Mouse (Mus musculus): ENCODE measurements at regions not wholly inside any gene's neighbourhood (a gene's known extent, or its start where the extent isn't known, plus 50 kb on each side); places are given as distances from the start of the nearest gene placed in this dataset.

DNA sequence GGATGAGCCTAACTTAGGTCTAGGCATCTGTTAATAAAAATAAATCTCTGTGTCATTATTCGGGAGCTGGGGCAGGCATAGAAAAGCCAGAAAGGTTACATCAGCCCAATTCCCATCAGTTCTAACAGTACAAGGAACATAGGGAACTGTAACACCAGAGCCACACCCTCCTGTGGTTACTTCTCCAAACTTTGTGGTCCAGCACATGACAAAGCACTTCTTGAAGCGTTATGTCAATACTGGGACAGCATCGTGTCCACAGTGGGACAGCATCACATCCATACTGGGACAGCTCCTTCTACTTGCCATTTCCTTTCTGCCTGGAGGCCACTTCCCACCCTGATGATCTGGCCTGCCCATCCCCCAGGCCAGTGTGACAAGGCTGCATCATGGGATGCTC is 253.9 kb downstream of the Diras2 start:
- Histone ChIP-seq H3K27ac (no peak overlapping the region), H3K4me2 (ENCODE audit: low read length) (no peak overlapping the region), H3K27me3 (ENCODE audit: insufficient read depth, low read length) (no peaks in the 10 kb centered on the region), H3K9me3 (replicated peaks; ENCODE audit: low read length) (no peaks in the 10 kb centered on the region), H3K4me3 (replicated peaks; ENCODE audit: low read depth, low read length) (no peak overlapping the region), H3K4me1 (replicated peaks; ENCODE audit: insufficient read depth, low read length) (no peaks in the 10 kb centered on the region), H3K36me3 (ENCODE audit: insufficient read depth, low read length) (no peaks in the 10 kb centered on the region), H3K9ac (ENCODE audit: low read depth, low read length) (no peak overlapping the region)
- TF ChIP-seq CTCF (IDR thresholded peaks at IDR 0.05; ENCODE audit: low read depth), result no peak
- ATAC-seq (replicated peaks; ENCODE audit: low FRiP score, low read depth) (no peak), DNase-seq (ENCODE audit: low spot score) (no peak)
- 83% methylated on average over 3 of the region's 3 CpGs for WGBS

DNA sequence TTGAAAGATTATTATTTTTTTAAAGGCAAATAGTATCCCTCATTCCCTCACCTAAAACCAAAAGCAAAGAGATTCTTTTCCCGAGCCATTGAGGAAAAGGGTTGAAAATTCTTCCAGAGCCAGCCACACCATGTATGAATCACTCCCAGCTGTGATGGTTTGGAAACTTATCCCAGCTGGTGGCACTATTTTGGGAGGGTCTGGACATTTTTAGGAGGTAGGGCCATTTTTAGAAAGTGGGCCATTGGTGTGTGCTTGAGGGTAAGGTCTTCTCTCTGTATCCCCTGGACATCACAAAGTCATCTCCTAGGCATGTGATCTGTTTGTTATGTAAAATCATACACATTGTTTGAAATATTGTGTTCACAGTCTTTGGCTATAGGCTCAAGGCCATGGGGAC is 252.2 kb downstream of the Diras2 start:
- no peak for DNase-seq (ENCODE audit: low spot score)

DNA sequence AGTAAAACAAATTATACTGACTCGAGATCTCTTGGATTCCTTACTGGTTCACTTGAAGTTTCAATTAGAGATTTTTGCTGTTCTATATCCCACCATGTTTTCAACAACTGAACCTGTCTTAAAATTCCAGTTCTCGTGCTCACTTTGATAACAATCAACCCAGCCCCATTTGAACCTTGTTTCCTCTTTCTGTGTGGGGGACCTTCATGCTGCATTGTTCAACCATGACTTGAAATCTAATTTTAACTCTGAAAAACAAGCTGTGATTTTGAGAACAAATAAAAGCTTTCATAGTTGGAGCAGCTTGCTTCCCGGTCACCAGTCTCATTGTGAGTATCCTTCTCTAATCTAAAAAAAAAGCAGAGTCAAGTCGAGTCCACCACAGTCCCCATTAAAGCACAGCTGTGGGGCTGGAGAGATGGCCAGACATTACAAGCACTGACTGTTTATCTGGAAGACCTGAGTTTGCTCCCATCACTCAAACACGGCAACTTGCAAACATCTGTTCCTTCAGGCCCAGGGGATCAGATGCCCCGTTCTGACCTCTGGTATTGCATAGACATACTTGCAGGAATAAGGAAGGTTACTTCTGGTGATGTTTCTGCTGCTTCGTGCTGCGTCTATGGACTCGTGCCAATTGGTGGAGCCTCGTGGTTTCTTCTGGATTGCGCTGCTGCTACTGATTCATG is 251.7 kb downstream of the Diras2 start:
- H3K4me3 ChIP-seq (replicated peaks; ENCODE audit: low read depth, low read length), result no peak overlapping the region
- H3K9me3 ChIP-seq (replicated peaks; ENCODE audit: low read length), result no peaks in the 10 kb centered on the region
- DNase-seq (ENCODE audit: low spot score) (no peak), ATAC-seq (replicated peaks; ENCODE audit: low FRiP score, low read depth) (no peak)
- WGBS, result 68% methylated on average over 11 of the region's 11 CpGs
- H3K9ac ChIP-seq (ENCODE audit: low read depth, low read length), result no peak overlapping the region
- H3K36me3 ChIP-seq (ENCODE audit: insufficient read depth, low read length), result no peaks in the 10 kb centered on the region
- no peaks in the 10 kb centered on the region for H3K27me3 ChIP-seq (ENCODE audit: insufficient read depth, low read length)
- H3K4me1 ChIP-seq (replicated peaks; ENCODE audit: insufficient read depth, low read length), result no peaks in the 10 kb centered on the region
- TF ChIP-seq CTCF (IDR thresholded peaks at IDR 0.05; ENCODE audit: low read depth), result no peak
- no peak overlapping the region for H3K27ac ChIP-seq
- H3K4me2 ChIP-seq (ENCODE audit: low read length), result no peak overlapping the region

More for the DNA sequence above, 252.2 kb downstream of the Diras2 start:
- Histone ChIP-seq H3K9me3 (replicated peaks; ENCODE audit: low read length) (no peaks in the 10 kb centered on the region), H3K4me3 (replicated peaks; ENCODE audit: low read depth, low read length) (no peak overlapping the region), H3K27me3 (ENCODE audit: insufficient read depth, low read length) (no peaks in the 10 kb centered on the region), H3K36me3 (ENCODE audit: insufficient read depth, low read length) (no peaks in the 10 kb centered on the region), H3K4me2 (ENCODE audit: low read length) (no peak overlapping the region), H3K4me1 (replicated peaks; ENCODE audit: insufficient read depth, low read length) (no peaks in the 10 kb centered on the region), H3K9ac (ENCODE audit: low read depth, low read length) (no peak overlapping the region), H3K27ac (no peak overlapping the region)
- WGBS, result 85% methylated on average over 1 of the region's 1 CpGs
- ATAC-seq (replicated peaks; ENCODE audit: low FRiP score, low read depth), result no peak
- TF ChIP-seq CTCF (IDR thresholded peaks at IDR 0.05; ENCODE audit: low read depth), result no peak

DNA sequence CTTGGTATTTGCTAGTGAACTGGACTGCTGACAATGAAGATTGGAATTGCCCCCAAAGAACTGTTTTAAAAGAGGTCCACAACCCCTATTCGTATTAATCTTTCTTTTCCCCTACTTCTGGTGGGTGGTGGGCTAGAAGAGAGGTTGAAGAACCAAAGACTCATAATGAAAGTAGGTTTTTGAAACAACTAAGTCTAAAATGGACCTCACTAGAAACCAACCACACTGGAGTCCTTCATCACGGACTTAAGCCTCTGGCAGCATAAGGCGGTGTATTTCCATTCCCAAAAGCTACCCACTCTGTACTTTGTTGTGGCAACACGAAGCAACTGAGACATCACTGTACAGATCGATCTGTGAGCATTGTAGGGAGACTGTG is 251.1 kb downstream of the Diras2 start:
- H3K27ac ChIP-seq, result no peak overlapping the region
- no peak overlapping the region for H3K4me3 ChIP-seq (replicated peaks; ENCODE audit: low read depth, low read length)
- H3K4me1 ChIP-seq (replicated peaks; ENCODE audit: insufficient read depth, low read length), result no peaks in the 10 kb centered on the region
- TF ChIP-seq CTCF (IDR thresholded peaks at IDR 0.05; ENCODE audit: low read depth), result no peak
- H3K4me2 ChIP-seq (ENCODE audit: low read length), result no peak overlapping the region
- DNase-seq (ENCODE audit: low spot score) (no peak), ATAC-seq (replicated peaks; ENCODE audit: low FRiP score, low read depth) (no peak)
- H3K9me3 ChIP-seq (replicated peaks; ENCODE audit: low read length), result no peaks in the 10 kb centered on the region
- no peaks in the 10 kb centered on the region for H3K36me3 ChIP-seq (ENCODE audit: insufficient read depth, low read length)
- no peaks in the 10 kb centered on the region for H3K27me3 ChIP-seq (ENCODE audit: insufficient read depth, low read length)
- no peak overlapping the region for H3K9ac ChIP-seq (ENCODE audit: low read depth, low read length)
- 92% methylated on average over 5 of the region's 5 CpGs for WGBS

DNA sequence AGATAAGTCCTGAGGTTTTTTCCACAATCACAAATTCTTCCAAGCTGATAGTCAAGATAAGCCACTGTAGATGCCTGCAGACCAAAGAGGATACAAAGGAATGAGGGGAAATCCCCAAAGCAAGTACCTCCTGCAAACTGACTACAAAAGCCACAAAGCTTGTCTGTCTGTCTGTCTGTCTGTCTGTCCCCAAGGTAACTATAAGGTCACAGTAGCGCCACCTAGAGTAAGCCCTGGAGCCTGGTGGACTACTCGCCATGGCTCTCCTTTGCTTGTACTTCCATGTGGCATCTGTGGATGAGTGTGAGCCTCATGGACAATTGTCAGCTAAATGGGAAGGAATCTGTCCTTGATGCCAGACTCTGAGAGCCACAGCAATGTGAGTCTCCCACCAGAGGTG is 249.8 kb downstream of the Diras2 start:
- no peaks in the 10 kb centered on the region for H3K9me3 ChIP-seq (replicated peaks; ENCODE audit: low read length)
- ATAC-seq (replicated peaks; ENCODE audit: low FRiP score, low read depth) (no peak), DNase-seq (ENCODE audit: low spot score) (no peak)
- no peaks in the 10 kb centered on the region for H3K4me1 ChIP-seq (replicated peaks; ENCODE audit: insufficient read depth, low read length)
- H3K27me3 ChIP-seq (ENCODE audit: insufficient read depth, low read length), result no peaks in the 10 kb centered on the region
- no peak overlapping the region for H3K27ac ChIP-seq
- no peak overlapping the region for H3K9ac ChIP-seq (ENCODE audit: low read depth, low read length)
- H3K4me2 ChIP-seq (ENCODE audit: low read length), result no peak overlapping the region
- no peaks in the 10 kb centered on the region for H3K36me3 ChIP-seq (ENCODE audit: insufficient read depth, low read length)
- H3K4me3 ChIP-seq (replicated peaks; ENCODE audit: low read depth, low read length), result no peak overlapping the region
- WGBS, result 78% methylated on average over 2 of the region's 2 CpGs
- TF ChIP-seq CTCF (IDR thresholded peaks at IDR 0.05; ENCODE audit: low read depth), result no peak; the same call in 1 of the 2 replicates

DNA sequence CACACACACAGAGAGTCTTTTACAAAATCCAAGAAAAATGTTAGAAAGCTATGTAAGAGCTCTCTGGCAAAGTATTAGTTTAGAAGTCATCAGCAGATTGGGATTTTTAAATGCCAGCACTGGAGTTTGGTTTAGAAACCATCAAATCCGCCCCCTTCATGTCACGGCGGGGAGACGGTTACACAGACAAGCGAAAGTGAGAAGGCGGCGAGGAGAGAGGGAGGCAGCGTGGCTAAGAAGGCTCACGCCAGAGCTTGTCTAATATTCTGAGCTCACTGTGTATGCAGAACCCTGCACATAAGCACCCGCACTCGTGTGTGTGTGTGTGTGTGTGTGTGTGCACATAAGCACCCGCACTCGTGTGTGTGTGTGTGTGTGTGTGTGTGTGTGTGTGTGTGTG is 248.6 kb downstream of the Diras2 start:
- 53% methylated on average over 13 of the region's 13 CpGs for WGBS

DNA sequence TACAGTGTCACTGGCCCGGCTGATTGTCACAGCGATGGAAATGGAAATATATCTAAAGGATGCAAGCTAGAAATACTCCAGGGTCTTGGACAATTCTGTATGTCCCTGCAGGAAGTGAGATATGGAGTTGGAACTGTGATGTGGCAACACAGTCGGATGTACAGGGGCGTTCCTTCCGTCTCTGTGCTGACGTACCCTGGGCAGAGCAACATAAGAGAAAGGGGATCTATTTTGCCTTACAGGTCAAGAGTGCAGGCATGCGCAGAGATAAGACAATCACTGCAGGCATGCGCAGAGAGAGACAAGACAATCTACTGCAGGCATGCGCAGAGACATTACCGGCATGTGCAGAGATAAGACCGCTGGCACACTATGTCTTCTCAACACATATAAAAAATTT is 247.6 kb downstream of the Diras2 start:
- Histone ChIP-seq H3K4me2 (ENCODE audit: low read length) (no peak overlapping the region), H3K9ac (ENCODE audit: low read depth, low read length) (no peak overlapping the region), H3K36me3 (ENCODE audit: insufficient read depth, low read length) (no peaks in the 10 kb centered on the region), H3K4me3 (replicated peaks; ENCODE audit: low read depth, low read length) (no peak overlapping the region), H3K27ac (no peak overlapping the region), H3K4me1 (replicated peaks; ENCODE audit: insufficient read depth, low read length) (no peaks in the 10 kb centered on the region), H3K9me3 (replicated peaks; ENCODE audit: low read length) (no peaks in the 10 kb centered on the region), H3K27me3 (ENCODE audit: insufficient read depth, low read length) (no peaks in the 10 kb centered on the region)
- DNase-seq (ENCODE audit: low spot score) (no peak), ATAC-seq (replicated peaks; ENCODE audit: low FRiP score, low read depth) (no peak)
- 76% methylated on average over 11 of the region's 11 CpGs for WGBS
- no peak for TF ChIP-seq CTCF (IDR thresholded peaks at IDR 0.05; ENCODE audit: low read depth)

More for the DNA sequence above, 248.6 kb downstream of the Diras2 start:
- H3K27me3 ChIP-seq (ENCODE audit: insufficient read depth, low read length), result no peaks in the 10 kb centered on the region
- no peak overlapping the region for H3K4me2 ChIP-seq (ENCODE audit: low read length)
- H3K9me3 ChIP-seq (replicated peaks; ENCODE audit: low read length), result no peaks in the 10 kb centered on the region
- H3K27ac ChIP-seq, result no peak overlapping the region
- no peaks in the 10 kb centered on the region for H3K36me3 ChIP-seq (ENCODE audit: insufficient read depth, low read length)
- no peak overlapping the region for H3K4me3 ChIP-seq (replicated peaks; ENCODE audit: low read depth, low read length)
- no peak for DNase-seq (ENCODE audit: low spot score)
- H3K4me1 ChIP-seq (replicated peaks; ENCODE audit: insufficient read depth, low read length), result no peaks in the 10 kb centered on the region
- no peak overlapping the region for H3K9ac ChIP-seq (ENCODE audit: low read depth, low read length)
- TF ChIP-seq CTCF (IDR thresholded peaks at IDR 0.05; ENCODE audit: low read depth), result no peak
- no peak for ATAC-seq (replicated peaks; ENCODE audit: low FRiP score, low read depth)
